Comparison of ENCODE assay signal across 17 mouse cellular contexts in the genomic region with DNA sequence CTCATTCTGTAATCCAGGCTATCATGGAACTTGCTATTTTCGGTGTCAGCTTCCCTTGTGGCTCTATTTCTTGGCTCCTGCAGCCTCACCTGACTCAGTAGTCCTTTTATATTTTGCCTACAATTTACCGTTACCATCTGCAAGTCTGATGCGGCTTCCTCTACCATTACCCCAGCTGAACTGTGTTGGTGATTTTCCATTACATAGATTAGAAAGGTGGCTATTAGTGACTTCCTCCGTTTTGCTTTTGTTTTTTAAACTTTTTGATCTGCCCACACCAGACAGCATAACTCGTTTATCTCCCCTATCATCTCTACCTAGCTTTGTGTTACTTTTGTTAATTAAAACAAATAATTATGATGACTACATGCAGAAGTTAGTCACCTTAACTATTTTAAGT.
"Had no signal": no experiment of that assay in that cellular context is flagged by ENCODE, and none has a peak within 500 bp of the region (broad histone marks: within the 10 kb centered on the region; RNA-seq: fewer than 3 reads in every experiment).

No protein-coding gene starts in this region.

- H3K9ac ChIP-seq: kidney, embryonic 15.5 days; limb, embryonic 12.5 days; limb, embryonic 15.5 days; liver, embryonic 14.5 days; liver, postnatal 0 days; lung, embryonic 14.5 days; midbrain, embryonic 12.5 days; midbrain, embryonic 15.5 days; neural tube, embryonic 13.5 days had no signal

- H3K9me3 ChIP-seq: kidney, embryonic 15.5 days; limb, embryonic 12.5 days; limb, embryonic 15.5 days; midbrain, embryonic 12.5 days; midbrain, embryonic 15.5 days; neural tube, embryonic 13.5 days had no signal

- H3K27me3 ChIP-seq: kidney, embryonic 15.5 days; limb, embryonic 12.5 days; limb, embryonic 15.5 days; midbrain, embryonic 12.5 days; midbrain, embryonic 15.5 days; neural tube, embryonic 13.5 days had no signal

- DNase-seq: kidney, postnatal 10 days; kidney, postnatal 36 days; left cerebral cortex, postnatal 4 days; liver, postnatal 0 days; lung, embryonic 14.5 days; retina, postnatal 1 day; thymus, adult 18-20 months; thymus, postnatal 36 days had no signal

- ATAC-seq: liver, postnatal 0 days; lung, postnatal 0 days; midbrain, embryonic 15.5 days had no signal

- H3K27ac ChIP-seq: kidney, embryonic 15.5 days; limb, embryonic 12.5 days; limb, embryonic 15.5 days; liver, embryonic 14.5 days; macrophage; midbrain, embryonic 12.5 days; midbrain, embryonic 15.5 days; neural tube, embryonic 13.5 days had no signal

- H3K36me3 ChIP-seq: kidney, embryonic 15.5 days; limb, embryonic 12.5 days; limb, embryonic 15.5 days; midbrain, embryonic 12.5 days; midbrain, embryonic 15.5 days; neural tube, embryonic 13.5 days had no signal

- H3K4me3 ChIP-seq: kidney, embryonic 15.5 days; limb, embryonic 12.5 days; limb, embryonic 15.5 days; midbrain, embryonic 12.5 days; midbrain, embryonic 15.5 days; neural tube, embryonic 13.5 days had no signal
